Mouse (Mus musculus) adrenal gland, postnatal 0 days (tissue): ENCODE data around the gene Zc3h13. TPM values are rescaled to one million over a fixed set of nuclear protein-coding genes. Genes with fewer than 3 reads are reported as not detected.

Experiments
- microRNA-seq: library from miRNA; unstranded; fragments of <30 nt; microRNA quantifications from one replicate; pipeline ENCODE4, GENCODE M21; 2016; ENCODE audit warnings: borderline replicate concordance; ENCODE audit not compliant: insufficient number of aligned reads
- polyA plus RNA-seq: library from polyadenylated mRNA; unstranded; fragments of >200 nt; fragmentation: Nextera tagmentation; extraction: Ambion mirVana; gene quantifications from 2 replicates; pipeline ENCODE4 v1.2.1, GENCODE M21; 2015

The Zc3h13 gene
- 16.7 and 20.6 TPM in 2 replicates for polyA plus RNA-seq

DNA sequence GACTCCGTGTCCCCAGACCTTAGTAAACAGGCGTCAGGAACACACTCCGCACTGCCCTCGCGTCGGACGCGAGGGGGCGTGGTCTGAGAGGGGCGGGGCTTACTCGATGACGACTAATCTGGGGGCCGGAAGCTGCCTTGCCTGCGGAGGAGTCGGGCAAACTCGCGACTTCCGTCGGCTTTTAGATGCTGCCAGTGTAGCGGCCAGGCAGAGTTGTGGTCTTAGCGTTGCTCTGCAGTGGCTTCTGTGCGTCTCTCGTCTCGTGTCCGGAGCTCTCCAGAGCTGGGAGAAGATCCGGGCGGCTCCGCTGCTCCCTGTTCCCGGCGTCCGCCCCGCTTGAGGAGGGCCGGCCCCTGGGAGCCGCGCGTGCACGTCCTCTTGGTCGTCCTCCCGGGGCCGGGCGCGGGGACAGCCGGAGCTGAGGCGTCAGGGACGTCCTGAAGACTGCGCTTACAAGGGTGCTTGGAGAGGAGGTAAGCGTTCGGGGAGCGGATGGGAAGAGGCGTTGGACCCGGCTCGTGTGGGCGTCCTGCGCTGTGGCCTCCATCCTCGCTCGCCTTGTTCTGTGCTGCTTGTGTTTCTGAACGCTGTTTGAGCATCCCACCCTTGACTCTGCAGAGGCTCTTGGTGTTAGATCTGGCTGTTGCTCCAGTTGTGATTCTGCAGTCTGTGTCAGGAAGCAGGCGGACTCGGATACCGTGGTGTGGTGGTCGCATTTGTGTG lies at the start of gene Zc3h13:
Gene Zc3h13, plus strand, starts transcription at position 181 of the 723 bp plus-strand sequence.

DNA sequence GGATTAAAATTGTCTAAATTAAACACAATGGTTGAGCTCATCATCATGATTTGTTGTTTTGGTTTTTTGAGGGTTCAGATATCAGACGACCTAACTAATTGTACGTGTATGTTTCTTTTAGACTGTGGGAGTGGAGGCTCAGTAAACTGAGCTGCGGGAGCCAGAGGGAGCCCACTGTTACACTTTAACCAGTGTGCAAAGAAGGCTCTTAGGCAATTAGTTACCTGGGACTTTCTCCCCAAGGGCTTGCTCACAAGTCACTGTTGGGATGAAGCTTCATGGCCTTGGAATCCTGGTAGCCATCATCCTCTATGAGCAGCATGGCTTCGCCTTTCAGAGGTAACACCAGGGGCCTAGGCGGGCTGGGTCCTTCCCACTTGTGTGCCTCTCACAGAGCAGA lies 42.1 kb upstream of the Zc3h13 start, which contains the start of gene Cpb2:
Gene Cpb2, plus strand, starts transcription at position 201 of the 400 bp plus-strand sequence.

Small RNA genes lying within 50 kb of the gene (microRNA-seq; reads per million reads assigned to microRNA genes)
- gene Gm44482 = not detected

Other genes with a start within 250 kb of the Zc3h13 start
- gene Lrrc63, start 153.5 kb upstream of the Zc3h13 start, polyA plus RNA-seq = not detected in 2 replicates
- 18.4 and 18.9 TPM in 2 replicates for gene Lcp1, start 153.3 kb upstream of the Zc3h13 start, polyA plus RNA-seq
- 9.9 and 12.2 TPM in 2 replicates for gene Cpb2, start 42.1 kb upstream of the Zc3h13 start, polyA plus RNA-seq
- gene Siah3, start 171.6 kb downstream of the Zc3h13 start, polyA plus RNA-seq = 0.13 and 0.15 TPM in 2 replicates